Mouse (Mus musculus) brain, embryonic 14.5 days (tissue): ENCODE measurements at regions not wholly inside any gene's neighbourhood (a gene's known extent, or its start where the extent isn't known, plus 50 kb on each side); places are given as distances from the start of the nearest gene placed in this dataset.

Experiments
- CTCF ChIP-seq: fragments of 200-500 bp; IDR thresholded peaks from 2 replicates; pipeline ENCODE4 v1.5.1; 2012; ENCODE audit warnings: inconsistent platforms, mild to moderate bottlenecking, moderate library complexity, borderline replicate concordance; ENCODE audit not compliant: insufficient read depth, insufficient read length; ENCODE audit errors: extremely low read depth
- POLR2A ChIP-seq: fragments of 200-500 bp; IDR thresholded peaks from 2 replicates; pipeline ENCODE4 v1.6.1; 2012; ENCODE audit warnings: mild to moderate bottlenecking, inconsistent platforms, borderline replicate concordance; ENCODE audit not compliant: poor library complexity, insufficient read depth, insufficient read length, severe bottlenecking; ENCODE audit errors: extremely low read depth

DNA sequence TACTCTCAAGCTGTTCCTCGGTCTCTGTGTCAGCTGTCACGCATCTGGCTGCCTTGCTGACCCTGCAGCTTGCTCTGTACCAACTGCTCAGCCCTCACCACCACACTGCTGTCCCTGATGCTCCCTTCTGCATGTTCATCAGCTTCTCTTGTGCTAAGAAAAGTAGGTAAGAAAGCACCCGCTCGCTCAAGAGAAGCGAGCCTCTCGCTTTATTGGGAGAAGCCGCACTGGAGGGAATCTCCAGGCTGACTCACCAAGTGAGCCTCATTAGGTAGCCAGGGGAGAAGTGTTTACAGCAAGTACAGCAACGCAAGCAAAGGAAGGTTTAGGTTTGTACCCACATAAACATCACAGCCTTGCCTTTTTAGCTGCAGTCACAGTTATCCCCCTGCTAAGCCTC, 97.7 kb upstream of the F13a1 start:
- TF ChIP-seq POLR2A (no peak), CTCF (no peak)
